Mouse (Mus musculus): ENCODE measurements around the gene Tppp3. TPM values are rescaled to one million over a fixed set of nuclear protein-coding genes. Genes with fewer than 3 reads are reported as not detected.
A peak's percentile ranks its signal among the peaks of the same experiment; 100 is the strongest.

Gene Tppp3
- polyA plus RNA-seq, 1 experiment from 2014 or later, result 13.5 TPM

DNA sequence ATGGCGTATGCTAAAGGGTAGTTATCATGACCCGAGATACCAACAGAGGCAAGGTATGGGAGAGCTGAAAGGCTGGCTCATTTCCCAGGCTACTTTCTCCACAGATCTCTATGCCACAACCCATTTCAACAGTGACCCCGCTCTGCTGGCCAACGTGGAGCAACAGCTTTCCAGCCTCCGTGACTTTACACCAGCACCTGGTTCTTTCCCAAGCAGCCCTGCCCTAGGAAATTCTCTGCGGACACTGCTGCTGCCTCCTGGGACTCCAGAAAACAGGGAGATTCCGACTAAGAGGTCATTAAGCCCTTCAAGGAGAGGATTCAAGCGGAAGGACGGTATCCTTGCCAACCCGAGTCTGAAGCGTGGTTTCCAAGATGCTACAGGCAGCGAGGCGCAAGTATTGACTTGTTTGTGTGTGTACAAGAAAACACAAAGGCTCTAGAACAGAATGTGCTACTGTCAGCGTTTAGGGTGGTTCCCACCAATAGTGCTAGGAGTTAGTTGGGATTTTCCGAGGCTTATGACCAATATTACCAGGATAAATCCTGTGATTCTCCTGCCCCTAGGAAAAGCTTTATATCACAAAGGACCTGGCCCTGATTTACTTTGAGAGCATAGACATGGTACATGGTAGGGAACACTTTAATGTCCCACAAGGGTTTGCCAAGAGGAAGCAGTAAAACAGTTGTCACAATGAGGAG is 19.3 kb downstream of the Tppp3 start:
- H3K36me3 ChIP-seq, result no peaks in the 10 kb centered on the region
- no peak overlapping the region for H3K27ac ChIP-seq
- no peaks in the 10 kb centered on the region for H3K27me3 ChIP-seq (ENCODE audit: low read depth, poor library complexity, severe bottlenecking)
- no peaks in the 10 kb centered on the region for H3K9me3 ChIP-seq (replicated peaks)
- peaks cover 4% of the 10 kb centered on the region; the same call in 1 of the 2 replicates for H3K4me1 ChIP-seq
- DNase-seq (ENCODE audit: low spot score), result no peak
- H3K4me3 ChIP-seq, result no peak overlapping the region
- WGBS, result 68% methylated on average over 15 of the region's 15 CpGs

DNA sequence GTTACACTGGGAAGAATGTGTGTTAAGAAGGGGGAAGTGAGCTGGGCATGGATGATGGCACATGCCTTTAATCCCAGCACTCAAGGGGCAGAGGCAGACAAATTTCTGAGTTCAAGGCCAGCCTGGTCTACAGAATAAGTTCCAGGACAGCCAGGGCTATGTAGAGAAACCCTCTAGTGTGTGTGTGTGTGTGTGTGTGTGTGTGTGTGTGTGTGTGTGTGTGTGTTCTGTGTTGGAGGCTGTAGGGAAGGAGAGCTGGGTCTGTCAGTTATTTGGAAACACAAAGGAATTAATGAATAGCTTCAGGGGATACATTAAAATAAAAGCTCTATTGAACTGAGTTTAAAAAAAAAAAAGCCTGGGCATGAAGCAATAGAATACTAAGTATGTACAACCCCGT is 20.3 kb downstream of the Tppp3 start:
- no peaks in the 10 kb centered on the region for H3K36me3 ChIP-seq
- 93% methylated on average over 1 of the region's 1 CpGs for WGBS
- no peak overlapping the region for H3K27ac ChIP-seq
- no peaks in the 10 kb centered on the region for H3K27me3 ChIP-seq (ENCODE audit: low read depth, poor library complexity, severe bottlenecking)
- no peaks in the 10 kb centered on the region for H3K9me3 ChIP-seq (replicated peaks)
- H3K4me1 ChIP-seq, result peaks cover 7% of the 10 kb centered on the region
- no peak for DNase-seq (ENCODE audit: low spot score)
- H3K4me3 ChIP-seq, result no peak overlapping the region

DNA sequence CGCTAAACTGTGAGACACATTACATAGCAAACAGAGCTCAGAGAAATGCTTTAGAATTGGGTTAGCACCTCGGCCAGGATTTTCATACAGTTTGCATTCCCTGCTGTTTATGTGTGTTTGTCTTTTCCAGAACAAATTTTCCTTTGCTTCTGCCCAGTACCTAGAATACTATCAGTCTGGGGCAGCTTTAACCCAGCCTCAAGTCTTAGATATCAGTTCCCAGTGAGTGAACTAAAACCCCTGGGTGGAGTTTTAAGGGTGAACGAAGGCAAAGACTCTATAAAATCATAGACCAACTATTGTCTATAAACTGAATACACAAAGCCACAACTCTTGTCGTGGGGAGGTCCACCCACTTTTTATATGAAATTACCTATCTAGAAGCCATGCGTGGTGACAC is 22.7 kb downstream of the Tppp3 start:
- no peak overlapping the region for H3K4me3 ChIP-seq
- DNase-seq (ENCODE audit: low spot score), result no peak
- 87% methylated on average over 5 of the region's 5 CpGs for WGBS
- no peak overlapping the region for H3K27ac ChIP-seq
- H3K4me1 ChIP-seq, result peaks cover 12% of the 10 kb centered on the region
- no peaks in the 10 kb centered on the region for H3K27me3 ChIP-seq (ENCODE audit: low read depth, poor library complexity, severe bottlenecking)
- no peaks in the 10 kb centered on the region for H3K36me3 ChIP-seq
- H3K9me3 ChIP-seq (replicated peaks), result no peaks in the 10 kb centered on the region

DNA sequence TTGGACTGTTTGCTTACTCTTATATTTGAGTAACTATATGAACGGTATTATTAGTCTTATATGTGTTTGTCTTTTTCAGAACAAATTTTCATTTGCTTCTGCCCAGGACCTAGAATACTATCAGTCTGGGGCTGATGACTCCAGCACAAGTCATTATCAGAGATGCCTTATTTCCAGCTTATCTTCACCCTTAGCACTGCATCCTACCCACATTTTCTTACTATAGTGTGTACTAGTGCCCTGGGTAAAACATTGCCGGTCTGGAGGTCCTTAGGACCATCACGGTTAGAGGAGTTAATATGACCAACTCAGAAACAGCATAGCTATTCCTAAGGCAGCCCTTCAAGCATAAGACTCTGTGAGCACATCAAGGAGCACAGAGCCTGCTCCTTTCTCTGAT is 23.1 kb downstream of the Tppp3 start:
- Histone ChIP-seq H3K9me3 (replicated peaks) (no peaks in the 10 kb centered on the region), H3K27ac (no peak overlapping the region), H3K4me3 (no peak overlapping the region), H3K4me1 (peaks cover 11% of the 10 kb centered on the region), H3K36me3 (no peaks in the 10 kb centered on the region), H3K27me3 (ENCODE audit: low read depth, poor library complexity, severe bottlenecking) (no peaks in the 10 kb centered on the region)
- 96% methylated on average over 3 of the region's 3 CpGs for WGBS
- DNase-seq (ENCODE audit: low spot score), result no peak

- Histone ChIP-seq H3K27me3 (ENCODE audit: low read depth, poor library complexity, severe bottlenecking) (no peaks in the 10 kb centered on the region), H3K4me3 (no peak overlapping the region), H3K9me3 (replicated peaks) (no peaks in the 10 kb centered on the region), H3K27ac (no peak overlapping the region), H3K36me3 (no peaks in the 10 kb centered on the region), H3K4me1 (peaks cover 8% of the 10 kb centered on the region)
- WGBS, result 35% methylated on average over 4 of the region's 4 CpGs
- no peak for DNase-seq (ENCODE audit: low spot score)
Observed at GRCm38 (mm10) chr8:105446127-105446552, 25.2 kb downstream of the Tppp3 start.

DNA sequence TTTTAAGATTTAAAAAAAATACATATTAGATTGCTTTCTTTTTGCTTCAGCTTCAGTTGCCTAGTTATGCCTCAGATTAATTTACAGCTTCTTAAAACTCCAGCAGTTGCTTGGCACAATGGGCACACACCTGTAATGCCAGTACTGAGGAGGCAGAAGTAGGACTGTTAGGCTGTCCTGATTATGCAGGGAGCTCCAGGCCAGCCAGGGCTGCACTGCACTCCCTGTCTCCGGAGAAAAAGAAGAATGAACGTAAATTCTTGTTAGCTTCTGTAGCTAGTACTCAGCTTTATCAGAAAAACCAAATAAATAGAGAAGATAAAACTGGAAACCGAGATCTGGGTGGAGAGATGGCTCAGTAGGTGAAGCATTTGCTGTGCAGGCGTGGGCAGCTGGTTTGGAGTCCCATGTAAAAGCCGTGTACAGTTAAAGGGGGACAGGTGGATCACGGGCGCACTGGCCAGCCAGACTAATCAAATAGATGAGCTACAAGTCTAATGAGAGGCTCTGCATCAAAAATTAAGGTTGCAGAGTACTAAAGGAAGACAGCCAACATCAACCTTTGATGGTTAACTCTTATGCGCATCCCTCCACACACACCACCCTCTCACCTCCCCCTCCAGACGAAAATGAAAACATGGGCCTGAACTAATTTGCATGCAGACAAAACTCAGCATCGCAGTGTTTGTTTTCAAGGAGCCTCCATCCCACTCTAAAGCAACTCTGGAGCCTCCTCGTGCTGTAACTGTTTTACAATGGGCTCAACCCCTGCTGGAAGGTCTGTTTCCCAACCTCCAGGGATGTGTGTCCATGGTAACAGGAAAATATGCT is 25.8 kb downstream of the Tppp3 start:
- 52% methylated on average over 11 of the region's 11 CpGs for WGBS
- Histone ChIP-seq H3K4me1 (peaks cover 8% of the 10 kb centered on the region), H3K36me3 (no peaks in the 10 kb centered on the region), H3K4me3 (no peak overlapping the region), H3K27me3 (ENCODE audit: low read depth, poor library complexity, severe bottlenecking) (no peaks in the 10 kb centered on the region), H3K9me3 (replicated peaks) (no peaks in the 10 kb centered on the region), H3K27ac (no peak overlapping the region)
- DNase-seq (ENCODE audit: low spot score), result no peak

DNA sequence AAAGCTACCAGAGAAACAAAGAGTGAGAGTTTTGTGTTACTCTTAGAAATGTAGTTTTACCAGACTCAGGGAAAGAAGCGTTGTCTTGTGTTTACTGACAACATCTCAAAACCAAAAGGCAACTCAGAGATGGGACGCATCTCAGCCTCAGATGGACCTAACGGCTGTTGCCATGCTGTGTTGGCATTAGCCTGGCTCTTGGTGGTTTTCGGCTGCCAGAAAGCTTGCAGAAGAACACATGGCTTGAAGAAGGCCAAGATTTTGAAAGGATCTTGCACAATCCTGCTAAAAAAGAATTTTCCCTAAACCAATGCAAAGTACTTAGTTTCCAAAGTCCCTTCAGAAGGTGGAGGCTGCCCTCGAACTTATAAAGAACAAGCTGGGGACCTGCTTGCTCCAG is 28.7 kb downstream of the Tppp3 start:
- WGBS, result 90% methylated on average over 5 of the region's 5 CpGs

GRCm38 (mm10) chr8:105441433-105441832 is 29.9 kb downstream of the Tppp3 start:
- Histone ChIP-seq H3K36me3 (no peaks in the 10 kb centered on the region), H3K4me1 (peaks cover 8% of the 10 kb centered on the region), H3K27ac (no peak overlapping the region), H3K4me3 (no peak overlapping the region), H3K9me3 (replicated peaks) (no peaks in the 10 kb centered on the region), H3K27me3 (ENCODE audit: low read depth, poor library complexity, severe bottlenecking) (0 out of 2 replicates have a peak, but pooled peaks cover 3% of the 10 kb centered on the region)
- DNase-seq (ENCODE audit: low spot score), result peak; percentile 85
- WGBS, result 7% methylated on average over 6 of the region's 6 CpGs

More for the DNA sequence above, 28.7 kb downstream of the Tppp3 start:
- DNase-seq (ENCODE audit: low spot score), result no peak
- H3K27ac ChIP-seq, result no peak overlapping the region
- peaks cover 8% of the 10 kb centered on the region for H3K4me1 ChIP-seq
- H3K9me3 ChIP-seq (replicated peaks), result no peaks in the 10 kb centered on the region
- no peak overlapping the region for H3K4me3 ChIP-seq
- 0 out of 2 replicates have a peak, but pooled peaks cover 3% of the 10 kb centered on the region for H3K27me3 ChIP-seq (ENCODE audit: low read depth, poor library complexity, severe bottlenecking)
- H3K36me3 ChIP-seq, result no peaks in the 10 kb centered on the region

DNA sequence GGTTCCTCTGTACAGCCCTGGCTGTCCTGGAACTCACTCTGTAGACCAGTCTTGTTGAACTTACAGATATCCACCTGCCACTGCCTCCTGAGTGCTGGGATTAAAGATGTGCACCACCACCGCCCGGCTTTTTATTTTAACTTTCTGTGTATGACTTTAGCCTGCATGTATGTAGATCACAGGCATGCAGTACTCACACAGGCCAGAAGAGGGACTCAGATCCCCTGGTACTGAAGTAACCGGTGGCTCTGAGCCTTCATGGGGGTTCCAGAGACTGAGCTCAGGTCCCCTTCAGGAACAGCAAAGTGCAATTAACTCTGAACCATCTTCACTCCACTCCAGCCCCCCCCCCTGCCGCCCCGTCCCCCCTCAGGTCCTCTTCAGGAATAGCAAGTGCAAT is 32.5 kb downstream of the Tppp3 start:
- DNase-seq (ENCODE audit: low spot score), result peak; percentile 57
- Histone ChIP-seq H3K9me3 (replicated peaks) (no peaks in the 10 kb centered on the region), H3K4me3 (no peak overlapping the region), H3K36me3 (no peaks in the 10 kb centered on the region), H3K27ac (no peak overlapping the region), H3K4me1 (no peaks in the 10 kb centered on the region), H3K27me3 (ENCODE audit: low read depth, poor library complexity, severe bottlenecking) (peaks cover 6% of the 10 kb centered on the region; the same call in 1 of the 2 replicates)
- WGBS, result 46% methylated on average over 5 of the region's 5 CpGs

GRCm38 (mm10) chr8:105437078-105437748 is 34.1 kb downstream of the Tppp3 start:
- Histone ChIP-seq H3K36me3 (no peaks in the 10 kb centered on the region), H3K27me3 (ENCODE audit: low read depth, poor library complexity, severe bottlenecking) (peaks cover 10% of the 10 kb centered on the region; the same call in 1 of the 2 replicates), H3K9me3 (replicated peaks) (no peaks in the 10 kb centered on the region), H3K4me1 (no peaks in the 10 kb centered on the region), H3K4me3 (no peak overlapping the region), H3K27ac (no peak overlapping the region)
- no peak for DNase-seq (ENCODE audit: low spot score)
- 91% methylated on average over 5 of the region's 5 CpGs for WGBS

- H3K36me3 ChIP-seq, result no peaks in the 10 kb centered on the region
- WGBS, result 81% methylated on average over 5 of the region's 5 CpGs
- DNase-seq (ENCODE audit: low spot score), result no peak
- H3K27ac ChIP-seq, result no peak overlapping the region
- H3K9me3 ChIP-seq (replicated peaks), result no peaks in the 10 kb centered on the region
- no peak overlapping the region for H3K4me3 ChIP-seq
- peaks cover 10% of the 10 kb centered on the region; the same call in 1 of the 2 replicates for H3K27me3 ChIP-seq (ENCODE audit: low read depth, poor library complexity, severe bottlenecking)
- no peaks in the 10 kb centered on the region for H3K4me1 ChIP-seq
Observed at GRCm38 (mm10) chr8:105436218-105436617, 35.1 kb downstream of the Tppp3 start.

DNA sequence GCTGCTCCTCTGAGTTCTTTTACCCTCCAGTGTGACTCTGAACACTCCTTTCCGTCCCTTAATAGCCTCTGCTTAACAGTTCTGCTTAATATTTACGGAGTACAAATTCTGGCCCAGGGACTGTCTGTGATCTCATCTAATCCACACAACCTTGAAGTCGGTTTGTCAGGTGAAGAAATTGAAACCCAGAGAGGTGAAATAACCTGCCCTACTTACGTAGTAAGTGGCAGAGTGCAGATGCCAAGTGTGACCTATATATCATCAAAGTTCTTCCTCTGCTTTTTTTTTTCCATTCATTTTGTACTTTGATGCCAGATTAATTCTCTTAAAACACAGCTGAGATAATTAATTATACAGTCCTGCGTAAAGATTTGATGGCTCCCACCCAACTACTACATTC is 37.2 kb downstream of the Tppp3 start:
- Histone ChIP-seq H3K4me3 (no peak overlapping the region), H3K36me3 (no peaks in the 10 kb centered on the region), H3K27me3 (ENCODE audit: low read depth, poor library complexity, severe bottlenecking) (peaks cover 7% of the 10 kb centered on the region; the same call in 1 of the 2 replicates), H3K9me3 (replicated peaks) (no peaks in the 10 kb centered on the region), H3K27ac (no peak overlapping the region), H3K4me1 (no peaks in the 10 kb centered on the region)
- no peak for DNase-seq (ENCODE audit: low spot score)
- WGBS, result 81% methylated on average over 5 of the region's 5 CpGs

DNA sequence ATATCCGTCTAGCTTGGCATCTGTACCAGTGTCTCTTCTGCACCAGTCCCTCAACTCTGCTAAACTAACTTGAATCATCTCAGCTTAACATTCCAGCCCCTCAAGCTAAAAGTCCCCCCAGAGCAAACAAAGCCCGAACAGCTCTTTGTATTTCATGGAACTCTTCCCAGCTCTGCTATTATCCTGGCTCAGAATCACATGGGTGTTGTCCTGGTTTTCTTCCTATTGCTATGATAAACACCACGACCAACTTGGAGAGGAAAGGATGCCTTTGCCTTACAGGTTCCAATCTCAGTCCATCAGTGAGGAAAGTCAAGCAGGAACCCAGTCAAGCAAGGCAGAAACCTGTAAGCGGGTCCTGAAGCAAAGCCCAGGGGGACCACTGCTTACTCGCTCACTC is 37.8 kb downstream of the Tppp3 start:
- Histone ChIP-seq H3K36me3 (no peaks in the 10 kb centered on the region), H3K27me3 (ENCODE audit: low read depth, poor library complexity, severe bottlenecking) (peaks cover 7% of the 10 kb centered on the region; the same call in 1 of the 2 replicates), H3K4me3 (no peak overlapping the region), H3K9me3 (replicated peaks) (no peaks in the 10 kb centered on the region), H3K4me1 (no peaks in the 10 kb centered on the region), H3K27ac (no peak overlapping the region)
- no peak for DNase-seq (ENCODE audit: low spot score)
- 69% methylated on average over 5 of the region's 5 CpGs for WGBS
